Mouse (Mus musculus) liver, postnatal 0 days (tissue): ENCODE results near the gene Lelp1. TPM values are rescaled to one million over a fixed set of nuclear protein-coding genes. Genes with fewer than 3 reads are reported as not detected.
A peak's percentile ranks its signal among the peaks of the same experiment; 100 is the strongest.

ENCODE experiments used
- ATAC-seq: fragments of 200-750 bp; cut with Nextera tagmentation; 2 replicates; pipeline ENCODE4 v1.8.0; 2017; ENCODE audit warnings: mild to moderate bottlenecking, moderate library complexity
- DNase-seq: peaks from one replicate; pipeline ENCODE4 v3.0.0-alpha.2; 2016
- H3K27ac ChIP-seq: fragments of 300-500 bp; sonication (generic); 2 replicates; pipeline ENCODE4 v1.5.1; 2014; ENCODE audit warnings: antibody characterized with exemption, moderate library complexity, mild to moderate bottlenecking, low read depth
- H3K27me3 ChIP-seq: fragments of 300-500 bp; sonication (generic); 2 replicates; pipeline ENCODE4 v1.6.1; 2014; ENCODE audit warnings: low read length, control low read depth, mixed read lengths; ENCODE audit not compliant: insufficient read depth
- H3K36me3 ChIP-seq: fragments of 300-500 bp; sonication (generic); replicated peaks from 2 replicates; pipeline ENCODE4 v1.6.1; 2014; ENCODE audit warnings: mild to moderate bottlenecking, control low read depth, low read length, moderate library complexity, mixed read lengths; ENCODE audit not compliant: insufficient read depth
- H3K4me1 ChIP-seq: fragments of 300-500 bp; sonication (generic); 2 replicates; pipeline ENCODE4 v1.6.1; 2014; ENCODE audit warnings: antibody characterized with exemption, mild to moderate bottlenecking, control low read depth; ENCODE audit not compliant: insufficient read depth
- H3K4me2 ChIP-seq: fragments of 300-500 bp; sonication (generic); 2 replicates; pipeline ENCODE4 v1.6.1; 2014; ENCODE audit warnings: low read depth, mild to moderate bottlenecking, low read length, moderate library complexity, mixed read lengths
- H3K4me3 ChIP-seq: fragments of 300-500 bp; sonication (generic); 2 replicates; pipeline ENCODE4 v1.5.1; 2014; ENCODE audit warnings: low read depth, low read length
- H3K9ac ChIP-seq: fragments of 300-500 bp; sonication (generic); replicated peaks from 2 replicates; pipeline ENCODE4 v1.6.1; 2014; ENCODE audit warnings: mild to moderate bottlenecking, moderate library complexity
- H3K9me3 ChIP-seq: fragments of 300-500 bp; sonication (generic); 2 replicates; pipeline ENCODE4 v1.6.1; 2016; ENCODE audit warnings: mild to moderate bottlenecking, control low read depth, low read length, mixed read lengths
- CTCF ChIP-seq: sonication (generic); IDR thresholded peaks from 2 replicates; pipeline ENCODE4 v1.5.1; 2016; ENCODE audit warnings: antibody characterized with exemption, low read depth
- EP300 ChIP-seq: IDR thresholded peaks from 2 replicates; pipeline ENCODE4 v1.6.1; 2016; ENCODE audit warnings: antibody characterized with exemption, low read depth, mild to moderate bottlenecking
- WGBS: fragments of 180-500 bp; shearing (Covaris S2); extraction: QIAGEN DNeasy Blood & Tissue Kit; methylation state at CpG from one replicate; pipeline ENCODE4 v1.1.7; 2014; ENCODE audit not compliant: insufficient replicate concordance; 5-methylcytosine and 5-hydroxymethylcytosine counted together
- polyA plus RNA-seq: library from polyadenylated mRNA; unstranded; fragments of >200 nt; fragmentation: Nextera tagmentation; extraction: Ambion mirVana; gene quantifications from 2 replicates; pipeline ENCODE4 v1.2.1, GENCODE M21; 2015

Lelp1 gene
- polyA plus RNA-seq: not detected in 2 replicates

DNA sequence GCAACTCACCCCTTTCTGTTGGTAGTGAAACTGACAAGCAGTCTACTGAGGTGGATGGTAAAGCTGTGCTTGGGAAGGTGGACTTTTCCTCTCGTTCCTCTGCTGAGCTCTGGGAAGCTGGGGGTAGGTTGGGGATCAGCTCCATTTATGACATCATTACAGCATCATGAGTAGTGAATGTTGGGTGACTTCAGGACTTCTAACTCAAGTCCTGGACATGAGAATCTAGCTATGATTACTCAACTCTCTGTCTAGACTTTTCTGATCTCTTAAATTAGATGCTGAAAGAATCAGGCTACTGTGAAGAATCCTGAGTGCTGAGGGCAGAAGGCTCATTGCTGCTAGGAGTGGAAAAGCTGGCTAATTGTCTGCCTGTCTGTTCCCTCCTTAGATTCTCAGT is at the start of gene Lelp1:
Gene Lelp1 (minus strand): TSS at position 101 of the 400 bp plus-strand sequence.
- Histone ChIP-seq H3K36me3 (no peaks in the 10 kb centered on the region), H3K4me1 (no peaks in the 10 kb centered on the region), H3K4me2 (no peak within 1 kb of the TSS), H3K4me3 (no peak within 1 kb of the TSS), H3K9me3 (no peaks in the 10 kb centered on the region), H3K27me3 (no peaks in the 10 kb centered on the region), H3K9ac (no peak within 1 kb of the TSS), H3K27ac (no peak within 1 kb of the TSS)
- WGBS: 46% methylated on average over 1 of the region's 1 CpGs
- no peak for ATAC-seq
- no peak for DNase-seq
- TF ChIP-seq EP300: no peak
- TF ChIP-seq CTCF: no peak

- Histone ChIP-seq H3K4me2 (no peak overlapping the region), H3K4me3 (no peak overlapping the region), H3K27me3 (no peaks in the 10 kb centered on the region), H3K4me1 (no peaks in the 10 kb centered on the region), H3K36me3 (no peaks in the 10 kb centered on the region), H3K27ac (no peak overlapping the region), H3K9ac (no peak overlapping the region), H3K9me3 (no peaks in the 10 kb centered on the region)
- TF ChIP-seq EP300: no peak
- no peak for TF ChIP-seq CTCF
- 71% methylated on average over 1 of the region's 1 CpGs for WGBS
- DNase-seq (no peak), ATAC-seq (no peak)
Measured at GRCm38 (mm10) chr3:92176880-92177279, 34.3 kb upstream of the Lelp1 start.

DNA sequence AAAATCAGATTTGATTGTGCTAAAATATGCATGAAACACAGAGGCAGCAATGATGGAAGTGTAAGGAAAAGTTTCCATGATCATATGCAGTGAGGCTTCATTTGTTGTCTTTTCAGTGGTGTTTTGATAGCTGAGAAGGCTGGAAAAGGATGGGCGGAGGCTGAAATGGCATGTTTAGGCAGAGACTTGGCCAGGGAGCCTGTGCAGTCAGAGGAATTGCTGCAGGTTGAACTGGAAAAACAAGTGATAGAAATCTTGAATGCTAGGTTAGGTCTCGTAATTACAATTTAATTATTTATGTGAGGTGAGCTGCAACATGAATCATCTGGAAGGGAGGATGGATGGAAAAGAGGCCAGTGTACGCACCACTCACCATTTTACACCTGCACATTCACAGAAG is 27.3 kb upstream of the Lelp1 start:
- H3K4me1 ChIP-seq: no peaks in the 10 kb centered on the region
- ATAC-seq (no peak), DNase-seq (no peak)
- H3K9me3 ChIP-seq: no peaks in the 10 kb centered on the region
- H3K27me3 ChIP-seq: no peaks in the 10 kb centered on the region
- H3K4me2 ChIP-seq: no peak overlapping the region
- no peak overlapping the region for H3K4me3 ChIP-seq
- 70% methylated on average over 3 of the region's 3 CpGs for WGBS
- TF ChIP-seq EP300 (no peak), CTCF (no peak)
- no peak overlapping the region for H3K27ac ChIP-seq
- H3K36me3 ChIP-seq: no peaks in the 10 kb centered on the region
- H3K9ac ChIP-seq: no peak overlapping the region

DNA sequence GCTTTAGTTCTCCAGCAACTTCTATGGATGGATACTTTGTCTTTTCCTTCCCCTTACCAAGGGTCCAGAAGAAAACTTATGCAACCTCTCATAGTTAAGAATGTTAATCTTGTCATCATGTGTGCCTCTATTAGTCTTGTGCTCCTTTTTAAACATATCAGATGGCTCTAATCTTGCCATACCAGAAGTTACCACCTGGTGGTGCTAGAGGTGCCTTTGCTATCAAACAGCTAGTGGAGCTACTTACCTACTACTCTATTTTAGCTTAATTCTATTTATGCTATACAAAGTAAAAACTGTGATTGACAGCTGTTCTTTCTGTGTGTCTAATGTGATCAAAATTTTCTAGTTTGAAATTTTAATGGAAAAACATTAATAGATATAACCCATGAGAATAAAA is 10.8 kb upstream of the Lelp1 start:
- no peaks in the 10 kb centered on the region for H3K27me3 ChIP-seq
- ATAC-seq (no peak), DNase-seq (peak; percentile 55)
- no peaks in the 10 kb centered on the region for H3K4me1 ChIP-seq
- no peak overlapping the region for H3K4me3 ChIP-seq
- TF ChIP-seq CTCF: peak; percentile 76
- TF ChIP-seq EP300: no peak
- H3K27ac ChIP-seq: no peak overlapping the region
- H3K36me3 ChIP-seq: no peaks in the 10 kb centered on the region
- H3K4me2 ChIP-seq: no peak overlapping the region
- no peak overlapping the region for H3K9ac ChIP-seq
- no peaks in the 10 kb centered on the region for H3K9me3 ChIP-seq

DNA sequence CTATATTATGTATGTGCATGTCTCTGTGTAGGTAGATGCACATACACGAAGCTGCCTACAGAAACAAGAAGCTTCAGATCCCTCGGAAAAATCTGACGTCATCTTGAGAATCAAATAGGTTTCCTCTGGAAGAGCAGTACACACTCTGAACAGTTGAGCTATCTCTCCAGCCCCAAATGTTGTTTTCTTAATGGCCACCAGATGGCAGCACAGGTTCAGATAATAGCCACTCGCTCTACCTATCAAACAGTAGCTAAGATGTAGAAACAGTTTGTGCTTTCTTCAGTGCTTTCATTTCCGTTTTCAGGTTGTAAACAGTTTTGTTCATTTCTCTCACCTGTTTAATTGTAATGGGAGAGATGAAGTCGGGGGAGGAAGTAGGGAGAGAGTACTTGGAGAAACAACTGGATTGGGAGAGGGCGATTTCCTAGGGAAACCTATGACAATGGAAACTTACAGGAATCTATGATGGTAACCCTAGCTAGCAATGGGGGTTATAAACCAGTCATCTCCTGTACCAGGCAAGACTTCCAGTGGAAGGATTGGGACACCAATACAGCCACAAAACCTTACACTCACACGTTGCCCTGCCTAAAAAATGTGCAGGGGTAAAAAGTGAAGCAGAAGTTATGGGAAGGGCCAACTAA is 8.2 kb upstream of the Lelp1 start:
- WGBS: 15% methylated on average over 8 of the region's 8 CpGs
- ATAC-seq: peak; percentile 56; the same call in 1 of the 2 replicates
- peak; percentile 31 for DNase-seq
- H3K4me3 ChIP-seq: no peak overlapping the region
- no peaks in the 10 kb centered on the region for H3K36me3 ChIP-seq
- H3K4me1 ChIP-seq: no peaks in the 10 kb centered on the region
- H3K9me3 ChIP-seq: no peaks in the 10 kb centered on the region
- H3K27ac ChIP-seq: no peak overlapping the region
- H3K9ac ChIP-seq: no peak overlapping the region
- TF ChIP-seq EP300 (no peak), CTCF (peak; percentile 82)
- H3K27me3 ChIP-seq: no peaks in the 10 kb centered on the region
- H3K4me2 ChIP-seq: no peak overlapping the region

GRCm38 (mm10) chr3:92147913-92148312 is 5.4 kb upstream of the Lelp1 start:
- no peak for ATAC-seq
- WGBS: 68% methylated on average over 5 of the region's 5 CpGs
- Histone ChIP-seq H3K4me1 (no peaks in the 10 kb centered on the region), H3K27me3 (no peaks in the 10 kb centered on the region), H3K4me3 (no peak overlapping the region), H3K9me3 (no peaks in the 10 kb centered on the region), H3K27ac (no peak overlapping the region), H3K36me3 (no peaks in the 10 kb centered on the region), H3K4me2 (no peak overlapping the region), H3K9ac (no peak overlapping the region)
- no peak for DNase-seq
- TF ChIP-seq CTCF (no peak), EP300 (no peak)
